Comparison of ENCODE assay signal across 9 mouse cellular contexts in genomic region chr12:80406650-80407049, GRCm38 (mm10). TPM values are rescaled to one million over a fixed set of nuclear protein-coding genes. Genes with fewer than 3 reads are reported as not detected.
A peak's percentile ranks its signal among the peaks of the same experiment; 100 is the strongest.
DNase-seq lines count a peak whose midpoint lies in the region; ATAC-seq lines count a peak whose summit lies in the region.
"Had no signal": no experiment of that assay in that cellular context is flagged by ENCODE, and none has a peak within 500 bp of the region (broad histone marks: within the 10 kb centered on the region; RNA-seq: fewer than 3 reads in every experiment).

No protein-coding gene starts in this region.

- H3K36me3 ChIP-seq in midbrain, embryonic 14.5 days (ENCODE audit: control insufficient read depth, insufficient read depth, low read length): peaks cover 10% of the 10 kb centered on the region
- H3K36me3 ChIP-seq in midbrain, embryonic 16.5 days (ENCODE audit: control insufficient read depth, insufficient read depth, low read length): peaks cover 5% of the 10 kb centered on the region; the same call in 1 of the 2 replicates

- H3K9ac ChIP-seq in midbrain, embryonic 14.5 days (replicated peaks; ENCODE audit: low read length): no peak overlapping the region
- no peak overlapping the region for H3K9ac ChIP-seq in midbrain, embryonic 16.5 days (ENCODE audit: low read depth, low read length)
- H3K9ac ChIP-seq: limb, embryonic 15.5 days had no signal

- no peak overlapping the region for H3K27ac ChIP-seq in midbrain, embryonic 14.5 days (replicated peaks; ENCODE audit: low read depth, low read length)
- H3K27ac ChIP-seq in midbrain, embryonic 16.5 days (ENCODE audit: low read length): no peak overlapping the region
- H3K27ac ChIP-seq: limb, embryonic 15.5 days had no signal

- peak; percentile 25 for DNase-seq in gastrocnemius, adult 18-20 months (ENCODE audit: low spot score)
- no peak for DNase-seq in gastrocnemius, postnatal 36 days
- peak; percentile 60 for DNase-seq in midbrain, embryonic 14.5 days
- peak; percentile 61 to 70 for DNase-seq in adrenal gland, postnatal 36 days
- peak; percentile 79 for DNase-seq in induced T-regulatory cell, adult 2 months (ENCODE audit: low read depth)
- DNase-seq in natural killer cell, adult 2 months (ENCODE audit: low spot score in 2 of 2): peak; percentile 18 to 52

- H3K9me3 ChIP-seq in midbrain, embryonic 14.5 days (ENCODE audit: control insufficient read depth, low read length): no peaks in the 10 kb centered on the region
- no peaks in the 10 kb centered on the region for H3K9me3 ChIP-seq in midbrain, embryonic 16.5 days (replicated peaks; ENCODE audit: control insufficient read depth, low read length, poor library complexity, severe bottlenecking)
- H3K9me3 ChIP-seq: limb, embryonic 15.5 days had no signal

- no peaks in the 10 kb centered on the region for H3K27me3 ChIP-seq in midbrain, embryonic 14.5 days (ENCODE audit: control insufficient read depth, insufficient read depth, low read length)
- H3K27me3 ChIP-seq in midbrain, embryonic 16.5 days (ENCODE audit: control insufficient read depth, insufficient read depth, low read depth, low read length): no peaks in the 10 kb centered on the region
- H3K27me3 ChIP-seq: limb, embryonic 15.5 days had no signal

- 46% methylated on average over 3 of the region's 3 CpGs for WGBS in midbrain, embryonic 14.5 days
- 49% methylated on average over 3 of the region's 3 CpGs for WGBS in midbrain, embryonic 16.5 days

- H3K4me1 ChIP-seq in midbrain, embryonic 14.5 days (ENCODE audit: control insufficient read depth, insufficient read depth, low read length): no peaks in the 10 kb centered on the region
- H3K4me1 ChIP-seq in midbrain, embryonic 16.5 days (ENCODE audit: control insufficient read depth, insufficient read depth, low read length): no peaks in the 10 kb centered on the region
- H3K4me1 ChIP-seq: limb, embryonic 15.5 days had no signal

- ATAC-seq in midbrain, embryonic 14.5 days (ENCODE audit: low FRiP score, low TSS enrichment): no peak
- ATAC-seq in midbrain, embryonic 16.5 days: no peak
- ATAC-seq in inflammation-experienced regulatory T-cells, adult 6 months: no peak

- intact Hi-C loops in gastrocnemius, postnatal 36 days (cut with DNase I): no loop called here

- no peak overlapping the region for H3K4me2 ChIP-seq in midbrain, embryonic 14.5 days (ENCODE audit: low read length)
- no peak overlapping the region for H3K4me2 ChIP-seq in midbrain, embryonic 16.5 days (ENCODE audit: low read length)
- H3K4me2 ChIP-seq: limb, embryonic 15.5 days had no signal

- H3K4me3 ChIP-seq in midbrain, embryonic 14.5 days (replicated peaks; ENCODE audit: low read depth, low read length): no peak overlapping the region
- H3K4me3 ChIP-seq in midbrain, embryonic 16.5 days (ENCODE audit: low read depth, low read length): no peak overlapping the region
- H3K4me3 ChIP-seq: limb, embryonic 15.5 days had no signal

RNA-seq across cellular contexts. Expression of gene Dcaf5, which starts 29.8 kb away (rescaled TPM):
- 10 to 100 TPM; 40.4 to 49.1 TPM for total RNA-seq in gastrocnemius, adult 18-20 months (2021)
- total RNA-seq in gastrocnemius, postnatal 36 days (2021): 10 to 100 TPM; 35.2 to 36.6 TPM
- polyA plus RNA-seq in midbrain, embryonic 14.5 days (2014; fragmentation: Nextera tagmentation; extraction: Ambion mirVana): 28.0 and 29.9 TPM in 2 replicates
- polyA plus RNA-seq in midbrain, embryonic 16.5 days (2015; fragmentation: Nextera tagmentation; extraction: Ambion mirVana): 25.0 and 27.2 TPM in 2 replicates
- 10 to 100 TPM; 32.1 to 33.1 TPM for total RNA-seq in adrenal gland, postnatal 36 days (2021)
- polyA plus RNA-seq in inflammation-experienced regulatory T-cells, adult 6 months (2017; shearing (Covaris generic)): 10 to 100 TPM; 15.3 to 18.7 (median 16.5) TPM

RNA-seq across cellular contexts. Expression of gene Exd2, which starts 56.2 kb away (rescaled TPM):
- total RNA-seq in gastrocnemius, adult 18-20 months (2021): 10 to 100 TPM; 24.3 to 27.0 TPM
- 10 to 100 TPM; 33.5 to 34.2 TPM for total RNA-seq in gastrocnemius, postnatal 36 days (2021)
- 52.9 and 59.7 TPM in 2 replicates for polyA plus RNA-seq in midbrain, embryonic 14.5 days (2014; fragmentation: Nextera tagmentation; extraction: Ambion mirVana)
- 66.4 and 66.9 TPM in 2 replicates for polyA plus RNA-seq in midbrain, embryonic 16.5 days (2015; fragmentation: Nextera tagmentation; extraction: Ambion mirVana)
- total RNA-seq in adrenal gland, postnatal 36 days (2021): 10 to 100 TPM; 18.6 to 20.2 TPM
- 10 to 100 TPM; 17.8 to 30.0 (median 25.9) TPM for polyA plus RNA-seq in inflammation-experienced regulatory T-cells, adult 6 months (2017; shearing (Covaris generic))

Comparison
In these comparisons a context has a peak if more than half of its experiments do, and no peak if none do; other contexts are left out.
1. DNase-seq: peak in gastrocnemius, adult 18-20 months (single experiment), midbrain, embryonic 14.5 days (single experiment), adrenal gland, postnatal 36 days (2 of 2), induced T-regulatory cell, adult 2 months (single experiment) and natural killer cell, adult 2 months (2 of 2); none in gastrocnemius, postnatal 36 days (0 of 2).